Mouse (Mus musculus): ENCODE data around the gene Shisal2b. TPM values are rescaled to one million over a fixed set of nuclear protein-coding genes. Genes with fewer than 3 reads are reported as not detected.

The Shisal2b gene
- polyA plus RNA-seq, 2 experiments, result not detected

DNA sequence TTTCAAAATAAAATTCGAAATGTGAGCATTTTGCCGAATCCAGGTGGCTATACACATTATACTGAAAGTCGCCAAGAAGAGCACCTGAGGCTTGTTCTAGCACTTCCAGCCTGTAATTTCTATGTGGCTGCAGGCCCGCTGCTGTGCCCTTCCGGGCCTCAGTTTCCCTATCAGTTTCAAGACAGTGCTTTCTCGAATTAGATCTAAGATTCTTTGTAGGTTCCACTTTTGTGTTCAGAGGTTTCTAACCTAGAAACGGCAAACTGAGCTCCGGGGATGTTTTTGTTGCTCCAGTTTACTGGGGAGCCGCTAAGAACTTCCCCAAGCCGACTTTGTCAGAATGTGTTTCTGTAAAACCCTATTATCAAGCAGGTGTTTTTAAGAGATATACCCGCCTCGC lies 46.0 kb downstream of the Shisal2b start:
- TF ChIP-seq EP300 (IDR thresholded peaks at IDR 0.05; ENCODE audit: low read depth), result peak; percentile 21; the same call in 1 of the 2 replicates
- TF ChIP-seq CTCF (IDR thresholded peaks at IDR 0.05; ENCODE audit: low read depth), result no peak
- H3K36me3 ChIP-seq (replicated peaks; ENCODE audit: control insufficient read depth, insufficient read depth, low read depth), result no peaks in the 10 kb centered on the region
- ATAC-seq (ENCODE audit: insufficient read depth) (no peak), DNase-seq (ENCODE audit: low read depth in 3 of 3, low spot score in 3 of 3) (peak in 1 of 3 experiments; percentile 6)
- peak overlapping the region; percentile 83 to 86 for H3K4me3 ChIP-seq (ENCODE audit: insufficient read depth in 1 of 2, low read depth in 2 of 2, low read length in 2 of 2)
- peaks cover 7 to 9% of the 10 kb centered on the region in 2 experiments for H3K4me1 ChIP-seq (replicated peaks; ENCODE audit: control insufficient read depth in 2 of 2, insufficient read depth in 2 of 2, low read length in 1 of 2)
- 20% methylated on average over 12 of the region's 12 CpGs for WGBS (ENCODE audit: insufficient replicate concordance)
- peak overlapping the region; percentile 86 for H3K4me2 ChIP-seq (ENCODE audit: low read depth)
- H3K9ac ChIP-seq (replicated peaks), result peak overlapping the region; percentile 78
- peak overlapping the region; percentile 28 for H3K27ac ChIP-seq
- H3K27me3 ChIP-seq (ENCODE audit: control insufficient read depth, insufficient read depth, low read length), result no peaks in the 10 kb centered on the region
- H3K9me3 ChIP-seq (ENCODE audit: control insufficient read depth, low read length), result no peaks in the 10 kb centered on the region

DNA sequence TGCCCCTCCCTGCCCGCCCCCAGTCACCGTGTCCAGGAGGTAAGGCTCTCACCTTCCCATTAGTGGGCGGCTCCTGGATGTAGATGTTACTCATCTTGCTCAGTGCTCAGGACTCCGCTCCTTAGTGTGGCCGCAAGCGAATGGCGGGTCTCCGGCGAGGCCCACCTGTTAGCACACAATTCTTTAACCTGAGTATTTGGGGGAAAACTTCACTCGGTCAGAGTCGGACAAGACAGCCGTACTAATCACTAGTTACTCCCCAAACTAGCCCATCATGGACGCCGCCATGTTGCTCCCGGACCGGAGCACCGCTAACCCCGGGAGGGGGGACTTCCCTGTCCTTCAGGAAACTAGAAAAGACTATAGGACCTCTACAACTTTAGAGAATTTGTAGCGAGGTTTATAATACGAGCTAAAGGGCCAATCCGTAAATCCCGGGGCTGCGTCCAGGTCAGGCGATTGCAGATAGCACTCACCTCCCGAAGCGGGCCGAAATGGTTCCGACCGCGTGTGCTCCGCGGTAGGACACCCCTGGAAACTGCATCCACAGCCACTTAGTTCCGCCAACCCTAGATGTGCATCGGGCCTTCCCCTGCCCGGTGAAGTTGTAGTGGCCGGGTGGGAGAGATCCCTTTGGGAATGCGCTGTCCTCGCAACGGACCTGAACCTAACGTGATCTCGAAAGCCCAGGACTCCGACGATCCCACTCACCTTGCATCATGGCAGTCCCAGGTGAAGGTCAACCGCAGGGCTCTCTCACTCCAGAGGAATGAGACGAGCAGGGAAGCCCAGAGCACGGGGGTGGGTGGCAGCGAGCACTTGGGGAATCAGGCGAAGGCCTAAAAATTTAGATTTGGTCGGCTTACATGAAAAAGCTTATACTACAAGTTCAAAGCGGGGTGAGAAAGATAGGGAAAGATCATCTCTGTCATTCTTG lies 46.8 kb downstream of the Shisal2b start, which contains the start of gene Cwc27:
Gene Cwc27, minus strand, starts transcription at position 508 of the 937 bp plus-strand sequence.
- DNase-seq (ENCODE audit: low read depth in 3 of 3, low spot score in 3 of 3) (peak; percentile 75 to 78 (median 78)), ATAC-seq (ENCODE audit: insufficient read depth) (peak; percentile 93)
- TF ChIP-seq EP300 (IDR thresholded peaks at IDR 0.05; ENCODE audit: low read depth), result peak; percentile 26; the same call in 1 of the 2 replicates
- TF ChIP-seq CTCF (IDR thresholded peaks at IDR 0.05; ENCODE audit: low read depth), result no peak
- H3K27ac ChIP-seq, result peak within 1 kb of the TSS; percentile 58
- H3K9me3 ChIP-seq (ENCODE audit: control insufficient read depth, low read length), result no peaks in the 10 kb centered on the region
- H3K36me3 ChIP-seq (replicated peaks; ENCODE audit: control insufficient read depth, insufficient read depth, low read depth), result no peaks in the 10 kb centered on the region
- H3K27me3 ChIP-seq (ENCODE audit: control insufficient read depth, insufficient read depth, low read length), result no peaks in the 10 kb centered on the region
- peak within 1 kb of the TSS; percentile 83 to 86 for H3K4me3 ChIP-seq (ENCODE audit: insufficient read depth in 1 of 2, low read depth in 2 of 2, low read length in 2 of 2)
- H3K4me2 ChIP-seq (ENCODE audit: low read depth), result peak within 1 kb of the TSS; percentile 86
- peaks cover 5 to 7% of the 10 kb centered on the region in 2 experiments for H3K4me1 ChIP-seq (replicated peaks; ENCODE audit: control insufficient read depth in 2 of 2, insufficient read depth in 2 of 2, low read length in 1 of 2)
- peak within 1 kb of the TSS; percentile 78 for H3K9ac ChIP-seq (replicated peaks)
- WGBS (ENCODE audit: insufficient replicate concordance), result under 1% methylated on average over 50 of the region's 50 CpGs

DNA sequence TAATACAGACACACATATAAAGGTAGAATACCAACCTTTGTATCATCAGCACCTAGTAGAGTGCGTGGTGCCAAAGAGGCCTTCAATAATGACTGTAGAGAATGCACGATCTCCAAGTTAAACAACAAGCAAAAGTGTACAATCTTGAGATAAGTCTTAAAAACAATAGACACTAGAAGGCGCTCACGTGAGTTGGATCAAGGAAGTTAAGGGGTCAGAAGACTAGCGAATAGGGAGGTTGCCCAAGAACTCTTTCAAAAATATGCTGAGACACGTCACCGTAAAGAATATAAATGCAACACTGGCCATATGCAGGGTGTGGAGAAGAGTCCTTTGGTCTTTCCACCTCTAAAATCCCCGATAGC lies 47.4 kb downstream of the Shisal2b start:
- no peaks in the 10 kb centered on the region for H3K9me3 ChIP-seq (ENCODE audit: control insufficient read depth, low read length)
- peaks cover 5 to 7% of the 10 kb centered on the region in 2 experiments for H3K4me1 ChIP-seq (replicated peaks; ENCODE audit: control insufficient read depth in 2 of 2, insufficient read depth in 2 of 2, low read length in 1 of 2)
- WGBS (ENCODE audit: insufficient replicate concordance), result 8% methylated on average over 8 of the region's 8 CpGs
- ATAC-seq (ENCODE audit: insufficient read depth) (peak; percentile 2; the same call in 1 of the 2 replicates), DNase-seq (ENCODE audit: low read depth in 3 of 3, low spot score in 3 of 3) (no peak)
- peak overlapping the region; percentile 58; the same call in 1 of the 2 replicates for H3K27ac ChIP-seq
- H3K27me3 ChIP-seq (ENCODE audit: control insufficient read depth, insufficient read depth, low read length), result no peaks in the 10 kb centered on the region
- H3K4me2 ChIP-seq (ENCODE audit: low read depth), result peak overlapping the region; percentile 86
- peak overlapping the region; percentile 83 to 86 for H3K4me3 ChIP-seq (ENCODE audit: insufficient read depth in 1 of 2, low read depth in 2 of 2, low read length in 2 of 2)
- H3K9ac ChIP-seq (replicated peaks), result peak overlapping the region; percentile 78
- no peak for TF ChIP-seq EP300 (IDR thresholded peaks at IDR 0.05; ENCODE audit: low read depth)
- TF ChIP-seq CTCF (IDR thresholded peaks at IDR 0.05; ENCODE audit: low read depth), result no peak
- no peaks in the 10 kb centered on the region for H3K36me3 ChIP-seq (replicated peaks; ENCODE audit: control insufficient read depth, insufficient read depth, low read depth)

DNA sequence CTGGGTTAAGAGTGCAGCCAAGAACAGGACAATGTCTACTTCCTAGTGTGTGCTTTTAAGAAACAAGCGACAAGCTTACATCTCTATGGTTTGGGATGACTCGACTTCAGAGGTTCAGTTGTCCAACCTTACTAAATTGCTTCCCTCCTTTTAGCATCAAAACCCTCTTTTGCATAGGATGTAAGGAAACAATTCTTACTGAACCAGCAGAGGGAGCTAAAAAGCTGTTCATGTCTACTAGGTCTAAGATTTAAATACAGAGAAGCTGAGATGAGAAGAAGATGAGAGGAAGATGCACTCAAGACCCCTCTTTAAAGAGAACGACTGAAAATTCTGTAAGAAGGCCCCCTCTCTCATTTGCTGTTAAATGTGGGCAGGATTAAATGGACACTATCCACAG lies 58.0 kb downstream of the Shisal2b start:
- no peaks in the 10 kb centered on the region for H3K27me3 ChIP-seq (ENCODE audit: control insufficient read depth, insufficient read depth, low read length)
- H3K4me1 ChIP-seq (replicated peaks; ENCODE audit: control insufficient read depth in 2 of 2, insufficient read depth in 2 of 2, low read length in 1 of 2), result no peaks in the 10 kb centered on the region
- H3K9me3 ChIP-seq (ENCODE audit: control insufficient read depth, low read length), result no peaks in the 10 kb centered on the region
- WGBS (ENCODE audit: insufficient replicate concordance), result 48% methylated on average over 3 of the region's 3 CpGs
- no peak overlapping the region for H3K4me2 ChIP-seq (ENCODE audit: low read depth)
- TF ChIP-seq EP300 (IDR thresholded peaks at IDR 0.05; ENCODE audit: low read depth) (no peak), CTCF (IDR thresholded peaks at IDR 0.05; ENCODE audit: low read depth) (peak; percentile 33; the same call in 1 of the 2 replicates)
- no peak for ATAC-seq (ENCODE audit: insufficient read depth)
- H3K36me3 ChIP-seq (replicated peaks; ENCODE audit: control insufficient read depth, insufficient read depth, low read depth), result no peaks in the 10 kb centered on the region; the same call in 1 of the 2 replicates
- no peak overlapping the region for H3K9ac ChIP-seq (replicated peaks)
- H3K27ac ChIP-seq, result no peak overlapping the region
- DNase-seq (ENCODE audit: low read depth in 3 of 3, low spot score in 3 of 3), result peak in 2 of 3 experiments; percentile 9 to 14
- H3K4me3 ChIP-seq (ENCODE audit: insufficient read depth in 1 of 2, low read depth in 2 of 2, low read length in 2 of 2), result no peak overlapping the region

All from liver, embryonic 14.5 days (tissue).